Mouse (Mus musculus) liver, embryonic 14.5 days (tissue): ENCODE measurements at regions not wholly inside any gene's neighbourhood (a gene's known extent, or its start where the extent isn't known, plus 50 kb on each side); places are given as distances from the start of the nearest gene placed in this dataset.

ENCODE experiments used
- ATAC-seq: fragments of 200-750 bp; cut with Nextera tagmentation; 2 replicates; pipeline ENCODE4 v1.8.0; 2017; ENCODE audit warnings: moderate number of reproducible peaks, mild to moderate bottlenecking, moderate library complexity; ENCODE audit not compliant: insufficient read depth
- DNase-seq, 3 experiments: peaks; one replicate each; pipeline ENCODE4 v3.0.0-alpha.2; 2012 to 2013; ENCODE audit warnings: low read depth in 3 of 3, low spot score in 3 of 3
- H3K27ac ChIP-seq: fragments of 300-500 bp; sonication (generic); 2 replicates; pipeline ENCODE4 v1.5.1; 2014; ENCODE audit warnings: moderate library complexity, mild to moderate bottlenecking, control low read depth, inconsistent platforms
- H3K27me3 ChIP-seq: fragments of 300-500 bp; sonication (generic); 2 replicates; pipeline ENCODE4 v1.6.1; 2014; ENCODE audit warnings: mild to moderate bottlenecking, low read length, moderate library complexity; ENCODE audit not compliant: control insufficient read depth, insufficient read depth
- H3K36me3 ChIP-seq: fragments of 300-500 bp; sonication (generic); replicated peaks from 2 replicates; pipeline ENCODE4 v1.6.1; 2014; ENCODE audit warnings: low read depth; ENCODE audit not compliant: control insufficient read depth, insufficient read depth
- H3K4me1 ChIP-seq, 2 experiments: fragments of 200-500 bp in 1 of 2; fragments of 300-500 bp in 1 of 2; sonication (generic) in 1 of 2; replicated peaks; 2 replicates each; pipeline ENCODE4 v1.6.1; 2012 to 2014; ENCODE audit warnings: antibody characterized with exemption in 1 of 2, inconsistent platforms in 1 of 2, low read length in 1 of 2; ENCODE audit not compliant: control insufficient read depth in 2 of 2, insufficient read depth in 2 of 2
- H3K4me2 ChIP-seq: fragments of 300-500 bp; sonication (generic); 2 replicates; pipeline ENCODE4 v1.6.1; 2014; ENCODE audit warnings: low read depth, mild to moderate bottlenecking, control low read depth, moderate library complexity
- H3K4me3 ChIP-seq, 2 experiments: fragments of 200-500 bp in 1 of 2; fragments of 300-500 bp in 1 of 2; sonication (generic) in 1 of 2; 2 replicates each; pipeline ENCODE4 v1.5.1; 2012 to 2014; ENCODE audit warnings: low read depth in 2 of 2, low read length in 2 of 2, mild to moderate bottlenecking in 2 of 2, control low read depth in 1 of 2, inconsistent platforms in 1 of 2, moderate library complexity in 1 of 2; ENCODE audit not compliant: insufficient read depth in 1 of 2
- H3K9ac ChIP-seq: fragments of 300-500 bp; sonication (generic); replicated peaks from 2 replicates; pipeline ENCODE4 v1.6.1; 2014; ENCODE audit warnings: mild to moderate bottlenecking, control low read depth, moderate library complexity
- H3K9me3 ChIP-seq: fragments of 300-500 bp; sonication (generic); 2 replicates; pipeline ENCODE4 v1.6.1; 2016; ENCODE audit warnings: low read length, mixed read lengths; ENCODE audit not compliant: control insufficient read depth
- CTCF ChIP-seq: IDR thresholded peaks from 2 replicates; pipeline ENCODE4 v1.5.1; 2016; ENCODE audit warnings: antibody characterized with exemption, low read depth, control low read depth
- EP300 ChIP-seq: IDR thresholded peaks from 2 replicates; pipeline ENCODE4 v1.6.1; 2016; ENCODE audit warnings: antibody characterized with exemption, low read depth
- WGBS: fragments of 180-500 bp; shearing (Covaris S2); extraction: QIAGEN DNeasy Blood & Tissue Kit; methylation state at CpG from one replicate; pipeline ENCODE4 v1.1.7; 2014; ENCODE audit not compliant: insufficient replicate concordance; 5-methylcytosine and 5-hydroxymethylcytosine counted together

DNA sequence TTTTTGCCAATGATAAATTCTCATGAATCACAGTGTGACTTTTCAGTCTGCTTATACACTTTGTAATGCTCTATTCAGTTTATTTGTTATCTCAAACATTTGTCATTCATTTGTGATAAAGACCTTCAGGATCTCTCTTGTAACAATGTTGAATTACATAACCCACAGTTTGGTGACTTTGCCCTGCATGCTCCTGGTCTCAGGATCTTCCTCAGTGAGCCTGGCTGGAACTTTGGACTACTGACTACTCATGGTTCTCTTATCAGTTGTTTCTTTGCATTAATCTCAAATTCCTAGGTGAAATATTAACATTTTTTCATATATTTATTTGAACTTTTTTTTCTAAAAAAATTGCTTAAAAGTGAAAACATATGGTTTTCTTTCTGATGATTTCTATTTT is 75.7 kb upstream of the Gm28710 start:
- Histone ChIP-seq H3K4me3 (no peak overlapping the region), H3K4me2 (no peak overlapping the region), H3K9ac (no peak overlapping the region), H3K36me3 (no peaks in the 10 kb centered on the region), H3K4me1 (no peaks in the 10 kb centered on the region), H3K9me3 (no peaks in the 10 kb centered on the region), H3K27me3 (no peaks in the 10 kb centered on the region), H3K27ac (no peak overlapping the region)
- TF ChIP-seq CTCF (no peak), EP300 (no peak)
- ATAC-seq, result no peak
- no peak for DNase-seq

DNA sequence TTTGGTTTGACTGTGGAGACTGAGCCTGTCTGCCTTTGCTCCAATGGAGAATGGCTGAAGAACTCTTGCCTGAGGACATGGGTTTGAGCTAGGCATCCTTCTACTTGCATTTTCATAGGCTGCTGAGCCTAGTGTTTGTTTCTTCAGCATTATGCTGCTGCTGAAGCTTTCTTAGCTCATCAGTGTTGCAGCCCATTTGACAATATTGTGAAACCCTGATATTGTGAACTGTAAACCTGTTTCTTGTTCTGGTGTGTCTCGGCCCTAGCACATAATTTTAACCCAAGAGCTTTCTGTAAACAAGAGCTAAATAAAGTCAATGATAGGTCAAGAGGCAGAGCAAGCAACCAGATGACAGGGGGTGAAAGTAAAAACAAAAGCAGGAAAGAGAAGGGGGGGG is 75.2 kb upstream of the Gm28710 start:
- TF ChIP-seq CTCF, result no peak
- no peak for TF ChIP-seq EP300
- Histone ChIP-seq H3K27ac (no peak overlapping the region), H3K27me3 (no peaks in the 10 kb centered on the region), H3K36me3 (no peaks in the 10 kb centered on the region), H3K9ac (no peak overlapping the region), H3K9me3 (no peaks in the 10 kb centered on the region), H3K4me2 (no peak overlapping the region), H3K4me1 (no peaks in the 10 kb centered on the region), H3K4me3 (no peak overlapping the region)
- 53% methylated on average over 1 of the region's 1 CpGs for WGBS
- no peak for DNase-seq
- ATAC-seq, result no peak

DNA sequence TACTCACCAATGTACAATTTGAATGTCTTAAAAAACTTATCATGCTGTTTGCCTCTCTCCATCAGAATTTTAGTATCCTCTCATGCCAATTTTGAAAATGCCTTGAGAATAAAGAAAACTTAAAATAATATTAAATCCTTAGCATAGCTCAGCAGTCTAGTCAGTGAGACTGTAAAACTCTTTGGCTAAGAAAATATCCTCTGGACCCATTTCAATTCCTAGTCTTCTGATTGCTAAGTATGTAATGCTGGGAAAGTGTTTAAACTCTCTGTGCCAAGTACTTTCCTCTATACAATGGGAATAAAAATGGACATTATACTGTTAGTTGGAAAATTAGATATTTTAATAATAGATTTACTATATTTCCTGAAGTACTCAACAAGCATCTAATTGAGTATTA is 66.8 kb upstream of the Gm28710 start:
- H3K27ac ChIP-seq, result no peak overlapping the region
- H3K4me1 ChIP-seq, result no peaks in the 10 kb centered on the region
- H3K9me3 ChIP-seq, result no peaks in the 10 kb centered on the region
- TF ChIP-seq EP300 (no peak), CTCF (no peak)
- no peaks in the 10 kb centered on the region for H3K36me3 ChIP-seq
- no peak overlapping the region for H3K4me2 ChIP-seq
- no peak overlapping the region for H3K9ac ChIP-seq
- DNase-seq, result no peak
- H3K4me3 ChIP-seq, result no peak overlapping the region
- no peaks in the 10 kb centered on the region for H3K27me3 ChIP-seq
- ATAC-seq, result no peak
